Comparison of ENCODE assay signal across 8 mouse cellular contexts in genomic region chr10:80854913-80855748, GRCm38 (mm10). TPM values are rescaled to one million over a fixed set of nuclear protein-coding genes. Genes with fewer than 3 reads are reported as not detected.
DNase-seq lines count a peak whose midpoint lies in the region; ATAC-seq lines count a peak whose summit lies in the region.

Gene Lsm7, minus strand, starts transcription at chr10:80855209.
Gene Sppl2b, plus strand, starts transcription at chr10:80855275.

- ATAC-seq in forebrain, embryonic 11.5 days (replicated peaks; ENCODE audit: low FRiP score) = peak; percentile 86
- ATAC-seq in heart, embryonic 16.5 days (replicated peaks; ENCODE audit: extremely low read depth, insufficient read depth, low FRiP score) = peak; percentile 88
- peak; percentile 11 for ATAC-seq in liver, embryonic 15.5 days (ENCODE audit: insufficient read depth)
- peak; percentile 78 for ATAC-seq in neural tube, embryonic 12.5 days (ENCODE audit: low FRiP score, low read depth)

- H3K4me2 ChIP-seq in forebrain, embryonic 11.5 days (ENCODE audit: low read depth, low read length, severe bottlenecking) = peak within 1 kb of the TSS; percentile 99
- H3K4me2 ChIP-seq in heart, embryonic 16.5 days (ENCODE audit: low read depth, low read length) = peak within 1 kb of the TSS; percentile 99
- peak within 1 kb of the TSS; percentile 93 for H3K4me2 ChIP-seq in liver, embryonic 15.5 days
- H3K4me2 ChIP-seq in neural tube, embryonic 12.5 days (replicated peaks) = peak within 1 kb of the TSS; percentile 100

- no peak within 1 kb of the TSS for H3K27ac ChIP-seq in forebrain, embryonic 11.5 days (ENCODE audit: low read depth, low read length)
- H3K27ac ChIP-seq in heart, embryonic 16.5 days (ENCODE audit: low read length) = peak within 1 kb of the TSS; percentile 58; the same call in 1 of the 2 replicates
- peak within 1 kb of the TSS; percentile 99 for H3K27ac ChIP-seq in liver, embryonic 15.5 days (replicated peaks)
- no peak within 1 kb of the TSS for H3K27ac ChIP-seq in neural tube, embryonic 12.5 days

- WGBS in forebrain, embryonic 11.5 days = under 1% methylated on average over 81 of the region's 81 CpGs
- WGBS in heart, embryonic 16.5 days = under 1% methylated on average over 81 of the region's 81 CpGs
- WGBS in liver, embryonic 15.5 days (ENCODE audit: insufficient replicate concordance) = under 1% methylated on average over 81 of the region's 81 CpGs
- 1% methylated on average over 81 of the region's 81 CpGs for WGBS in neural tube, embryonic 12.5 days

- H3K9ac ChIP-seq in forebrain, embryonic 11.5 days (ENCODE audit: low read length) = peak within 1 kb of the TSS; percentile 85
- peak within 1 kb of the TSS; percentile 90 for H3K9ac ChIP-seq in heart, embryonic 16.5 days (ENCODE audit: low read length)
- H3K9ac ChIP-seq in liver, embryonic 15.5 days = peak within 1 kb of the TSS; percentile 95
- H3K9ac ChIP-seq in neural tube, embryonic 12.5 days = peak within 1 kb of the TSS; percentile 89

- peak within 1 kb of the TSS; percentile 91 for H3K4me3 ChIP-seq in forebrain, embryonic 11.5 days (ENCODE audit: low read depth, low read length)
- H3K4me3 ChIP-seq in heart, embryonic 16.5 days (ENCODE audit: low read length) = peak within 1 kb of the TSS; percentile 82
- peak within 1 kb of the TSS; percentile 96 for H3K4me3 ChIP-seq in liver, embryonic 15.5 days (replicated peaks)
- H3K4me3 ChIP-seq in neural tube, embryonic 12.5 days = peak within 1 kb of the TSS; percentile 95

- H3K36me3 ChIP-seq in forebrain, embryonic 11.5 days (ENCODE audit: control insufficient read depth, insufficient read depth, low read length) = no peaks in the 10 kb centered on the region
- peaks cover 16% of the 10 kb centered on the region for H3K36me3 ChIP-seq in heart, embryonic 16.5 days (ENCODE audit: control insufficient read depth, insufficient read depth)
- H3K36me3 ChIP-seq in liver, embryonic 15.5 days (replicated peaks) = peaks cover 29% of the 10 kb centered on the region
- H3K36me3 ChIP-seq in neural tube, embryonic 12.5 days = peaks cover 27% of the 10 kb centered on the region

- peaks cover 23% of the 10 kb centered on the region; the same call in 1 of the 2 replicates for H3K4me1 ChIP-seq in forebrain, embryonic 11.5 days (replicated peaks; ENCODE audit: control insufficient read depth, insufficient read depth, low read length)
- H3K4me1 ChIP-seq in heart, embryonic 16.5 days (ENCODE audit: control insufficient read depth, insufficient read depth, low read length) = peaks cover 19% of the 10 kb centered on the region
- peaks cover 80% of the 10 kb centered on the region for H3K4me1 ChIP-seq in liver, embryonic 15.5 days (replicated peaks)
- H3K4me1 ChIP-seq in neural tube, embryonic 12.5 days = peaks cover 41% of the 10 kb centered on the region

- DNase-seq in CD8-positive naive resting alpha-beta T cell, adult 2 months (ENCODE audit: low read depth in 2 of 2, low spot score in 2 of 2) = peak; percentile 96 to 98
- peak; percentile 89 for DNase-seq in c-Kit-positive CD71-negative TER-119-negative erythroid progenitor cells, embryonic 14.5 days (ENCODE audit: low read depth)
- peak; percentile 98 for DNase-seq in forebrain, embryonic 11.5 days (ENCODE audit: low spot score)
- peak; percentile 95 to 98 for DNase-seq in kidney, postnatal 36 days
- peak; percentile 86 for DNase-seq in telencephalon, adult 2 months (ENCODE audit: low read depth, low spot score)

- no peaks in the 10 kb centered on the region for H3K27me3 ChIP-seq in forebrain, embryonic 11.5 days (ENCODE audit: control insufficient read depth, insufficient read depth, low read length)
- no peaks in the 10 kb centered on the region for H3K27me3 ChIP-seq in heart, embryonic 16.5 days (ENCODE audit: control insufficient read depth, insufficient read depth, low read length)
- no peaks in the 10 kb centered on the region for H3K27me3 ChIP-seq in liver, embryonic 15.5 days
- H3K27me3 ChIP-seq in neural tube, embryonic 12.5 days (replicated peaks) = no peaks in the 10 kb centered on the region

- no peaks in the 10 kb centered on the region for H3K9me3 ChIP-seq in forebrain, embryonic 11.5 days (ENCODE audit: control insufficient read depth, low read length)
- H3K9me3 ChIP-seq in heart, embryonic 16.5 days (replicated peaks; ENCODE audit: control insufficient read depth, low read length) = no peaks in the 10 kb centered on the region
- H3K9me3 ChIP-seq in liver, embryonic 15.5 days (replicated peaks) = no peaks in the 10 kb centered on the region
- H3K9me3 ChIP-seq in neural tube, embryonic 12.5 days = no peaks in the 10 kb centered on the region

RNA-seq across cellular contexts. Expression of gene Lsm7, which starts in this region (rescaled TPM):
- polyA plus RNA-seq in forebrain, embryonic 11.5 days (2014; fragmentation: Nextera tagmentation; extraction: Ambion mirVana) = 308 and 322 TPM in 2 replicates
- 141 and 148 TPM in 2 replicates for polyA plus RNA-seq in heart, embryonic 16.5 days (2015; fragmentation: Nextera tagmentation; extraction: Ambion mirVana)
- polyA plus RNA-seq in liver, embryonic 15.5 days (2015; fragmentation: Nextera tagmentation; extraction: Ambion mirVana) = 115 TPM in 2 replicates
- 265 and 274 TPM in 2 replicates for polyA plus RNA-seq in neural tube, embryonic 12.5 days (2016; fragmentation: Nextera tagmentation; extraction: Ambion mirVana)

RNA-seq across cellular contexts. Expression of gene Sppl2b, which starts in this region (rescaled TPM):
- polyA plus RNA-seq in forebrain, embryonic 11.5 days (2014; fragmentation: Nextera tagmentation; extraction: Ambion mirVana) = 37.0 and 39.8 TPM in 2 replicates
- 28.4 and 33.2 TPM in 2 replicates for polyA plus RNA-seq in heart, embryonic 16.5 days (2015; fragmentation: Nextera tagmentation; extraction: Ambion mirVana)
- 63.9 and 69.6 TPM in 2 replicates for polyA plus RNA-seq in liver, embryonic 15.5 days (2015; fragmentation: Nextera tagmentation; extraction: Ambion mirVana)
- polyA plus RNA-seq in neural tube, embryonic 12.5 days (2016; fragmentation: Nextera tagmentation; extraction: Ambion mirVana) = 51.2 and 51.3 TPM in 2 replicates

Comparison
In these comparisons a context has a peak if more than half of its experiments do, and no peak if none do; other contexts are left out.
1. ATAC-seq: peak in every context shown above with its lines; median percentile 88 in heart, embryonic 16.5 days; 86 in forebrain, embryonic 11.5 days; 78 in neural tube, embryonic 12.5 days; 11 in liver, embryonic 15.5 days.
2. H3K27ac ChIP-seq: peak in heart, embryonic 16.5 days (single experiment) and liver, embryonic 15.5 days (single experiment); none in forebrain, embryonic 11.5 days (single experiment) and neural tube, embryonic 12.5 days (single experiment).
3. Peak in every context shown above with its lines, with median percentiles within 50 percentile points of each other: DNase-seq, H3K4me2 ChIP-seq, H3K4me3 ChIP-seq and H3K9ac ChIP-seq.